Mouse (Mus musculus) testis, postnatal 14 days (tissue): ENCODE measurements at regions not wholly inside any gene's neighbourhood (a gene's known extent, or its start where the extent isn't known, plus 50 kb on each side); places are given as distances from the start of the nearest gene placed in this dataset.
"Not testable (repeated sequence)": the region's sequence is repeated elsewhere in the genome, so short reads cannot be mapped to it uniquely, and the experiment has no call there.

ENCODE experiments used
- DNase-seq: peaks from one replicate; pipeline ENCODE4 v3.0.0; 2021; ENCODE audit warnings: low spot score

DNA sequence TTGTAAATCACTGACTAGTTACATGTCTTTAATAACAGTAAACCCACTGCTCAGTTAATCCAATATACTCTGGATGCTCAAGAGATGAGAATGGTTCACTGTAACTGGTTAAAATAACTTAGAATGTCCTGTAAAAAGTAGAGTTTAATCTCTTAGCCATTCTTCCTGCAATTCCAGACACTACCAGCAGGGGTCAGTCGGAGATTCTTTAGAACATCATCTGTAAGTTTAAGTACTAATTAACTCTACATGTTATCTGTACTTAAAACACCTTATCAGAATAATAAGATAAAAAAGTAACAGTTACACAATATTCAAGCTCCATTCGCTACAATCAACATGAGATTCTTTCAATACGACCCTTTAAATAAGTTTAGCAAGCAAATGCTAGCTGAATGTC lies 58.7 kb upstream of the Olig3 start:
- no peak for DNase-seq

GRCm38 (mm10) chr10:19295388-19296013 lies 60.8 kb upstream of the Olig3 start:
- DNase-seq = no peak

- DNase-seq = no peak
Measured at GRCm38 (mm10) chr10:19291474-19291873, 64.9 kb upstream of the Olig3 start.

GRCm38 (mm10) chr10:19291039-19291438 lies 65.3 kb upstream of the Olig3 start:
- DNase-seq = not testable (repeated sequence)

- DNase-seq = no peak
Measured at GRCm38 (mm10) chr10:19282166-19282565, 74.2 kb upstream of the Olig3 start.

DNA sequence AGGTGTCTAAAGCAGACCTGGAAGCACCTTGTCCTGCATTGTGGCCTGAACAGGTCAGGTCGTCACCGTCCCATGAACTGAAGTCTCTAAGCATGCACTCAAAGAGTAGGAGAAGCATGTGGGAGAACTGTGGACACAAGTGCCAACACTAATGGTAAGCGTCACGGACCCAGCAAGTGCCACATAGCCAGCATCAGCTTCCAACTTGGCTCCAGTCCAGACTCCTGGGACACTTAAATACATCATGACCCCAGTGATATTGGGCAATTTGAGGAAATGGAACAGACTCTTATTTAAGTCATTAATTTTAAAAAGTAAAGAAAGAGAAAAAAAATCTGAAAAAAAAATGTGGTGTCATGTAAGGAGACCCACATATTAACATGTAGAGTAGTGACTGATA lies 75.3 kb upstream of the Olig3 start:
- DNase-seq = no peak

- DNase-seq = no peak
Measured at GRCm38 (mm10) chr10:19278189-19278842, 78.0 kb upstream of the Olig3 start.

- no peak for DNase-seq
Measured at GRCm38 (mm10) chr10:19277103-19277827, 79.1 kb upstream of the Olig3 start.

- no peak for DNase-seq
Measured at GRCm38 (mm10) chr10:19274985-19275384, 81.3 kb upstream of the Olig3 start.

DNA sequence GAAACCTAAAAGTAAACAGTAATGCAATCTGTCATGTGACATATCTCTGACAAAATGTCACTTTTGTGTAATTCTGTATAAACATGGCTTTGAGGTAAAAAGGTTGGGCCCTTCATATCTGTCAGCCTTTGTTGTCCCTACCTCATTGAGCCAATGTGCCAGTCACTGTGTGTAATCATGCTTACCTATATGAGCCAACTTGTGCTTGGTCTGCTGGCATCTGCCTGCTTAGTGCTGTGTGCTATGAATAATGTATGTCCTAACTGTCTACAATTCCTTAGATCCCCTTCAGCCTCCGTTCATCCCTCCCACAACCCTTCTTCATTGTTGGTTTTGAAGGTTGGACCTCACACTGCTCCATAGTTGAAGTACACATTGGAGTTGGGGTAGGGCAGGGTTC lies 86.9 kb upstream of the Olig3 start:
- DNase-seq = no peak

DNA sequence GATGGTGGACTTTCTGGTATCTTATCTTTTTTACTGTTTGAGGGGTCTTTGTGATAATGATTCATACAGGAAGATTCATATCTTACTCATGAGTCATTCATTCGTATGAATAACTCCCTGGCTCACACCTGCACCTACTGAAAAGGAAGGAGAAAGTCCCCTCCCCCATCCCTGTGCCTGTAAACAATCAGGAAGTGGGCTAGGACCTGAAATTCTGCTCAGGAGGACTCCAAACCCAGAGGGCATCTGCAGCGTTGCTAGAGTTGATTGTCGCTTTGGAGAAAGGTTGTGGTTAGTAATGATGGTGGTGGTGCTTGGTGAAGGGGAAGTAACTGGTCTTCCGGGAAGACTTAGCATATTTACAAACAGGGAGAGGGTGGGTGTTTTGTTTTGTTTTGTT lies 88.3 kb upstream of the Olig3 start:
- no peak for DNase-seq

DNA sequence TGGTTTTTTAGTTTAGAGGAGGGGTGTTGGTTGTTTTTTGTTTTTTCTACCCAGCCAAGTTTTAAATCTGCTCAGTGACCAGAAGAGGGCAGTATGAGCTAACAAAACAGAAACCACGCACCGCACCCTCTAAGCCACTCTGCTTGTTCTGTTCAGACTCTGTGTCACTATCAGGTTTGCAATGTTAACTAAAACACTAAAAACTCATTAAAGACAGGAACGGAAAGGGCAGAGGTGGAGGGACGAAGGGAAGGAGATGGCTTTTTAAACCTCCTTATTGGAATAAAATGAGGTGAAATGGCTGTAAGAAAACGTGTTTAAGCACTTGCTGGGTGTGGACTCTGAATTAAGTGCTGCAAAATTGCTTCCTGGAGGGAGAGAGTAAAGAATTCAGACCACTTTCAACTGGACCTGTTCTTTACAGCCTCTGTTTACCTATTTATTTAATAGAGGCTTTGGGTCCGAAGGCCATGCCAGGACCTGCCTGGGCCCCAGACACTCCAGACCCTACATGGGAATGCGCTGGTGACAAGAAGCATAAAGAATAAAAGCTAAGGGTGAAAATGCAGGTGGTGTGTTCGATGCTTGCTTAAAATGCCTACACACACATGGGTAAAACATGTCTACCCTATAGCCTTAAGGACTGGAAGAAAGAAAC lies 116.1 kb upstream of the Olig3 start:
- no peak for DNase-seq

DNA sequence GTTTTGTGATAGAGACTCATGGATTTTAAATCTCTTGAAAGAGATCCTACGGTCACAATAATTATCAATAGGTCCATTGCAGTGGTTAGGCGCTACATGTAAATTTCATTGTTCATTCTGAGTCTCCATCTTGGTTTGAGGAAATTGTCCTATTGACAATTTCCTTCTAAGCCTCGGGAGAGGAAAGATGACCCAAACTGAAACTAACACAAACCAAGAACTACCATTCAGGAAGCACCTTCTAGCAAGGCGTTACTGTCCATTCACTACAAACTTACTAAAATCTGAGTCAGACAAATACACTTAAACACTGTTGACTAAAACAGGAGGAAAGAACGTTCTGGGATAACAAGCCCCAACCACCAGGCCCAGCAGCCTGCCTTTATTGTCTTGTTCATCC lies 140.1 kb upstream of the Olig3 start:
- no peak for DNase-seq

DNA sequence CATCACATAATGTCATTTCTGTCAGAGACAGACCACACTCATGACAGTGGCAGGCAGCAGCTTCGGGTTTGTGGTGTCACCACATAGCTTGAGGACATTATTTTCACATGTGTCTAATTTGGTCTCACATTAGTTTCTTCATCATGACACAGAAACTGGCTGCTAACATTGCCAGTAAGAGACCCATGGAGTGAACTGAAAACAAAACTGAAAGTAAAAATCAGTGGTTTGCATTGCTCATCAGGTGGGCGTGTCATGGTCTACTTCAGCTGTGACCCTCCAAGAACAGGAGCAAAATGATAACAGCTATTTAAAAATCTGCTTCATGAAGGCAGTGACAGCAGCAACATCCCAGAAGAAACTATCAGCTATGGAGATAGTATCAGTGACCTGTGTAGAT lies 146.6 kb upstream of the Olig3 start:
- DNase-seq = no peak

- DNase-seq = no peak
Measured at GRCm38 (mm10) chr10:19208101-19208722, 148.1 kb upstream of the Olig3 start.

DNA sequence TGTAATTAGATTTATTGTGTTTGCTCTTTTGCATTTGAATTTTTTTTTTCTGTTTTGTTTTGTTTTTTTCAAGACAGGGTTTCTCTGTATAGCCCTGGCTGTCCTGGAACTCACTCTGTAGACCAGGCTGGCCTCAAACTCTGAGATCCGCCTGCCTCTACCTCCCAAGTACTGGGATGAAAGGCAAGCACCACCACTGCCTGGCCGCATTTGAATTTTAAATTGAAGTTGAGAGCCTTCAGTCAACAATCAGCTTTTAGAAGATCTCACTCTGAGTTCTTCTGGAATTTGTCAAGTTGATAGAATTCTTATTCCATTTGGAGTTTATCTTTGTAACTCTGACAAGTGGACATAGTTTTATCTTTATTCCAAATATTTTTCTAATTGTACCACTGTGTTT lies 148.8 kb upstream of the Olig3 start:
- no peak for DNase-seq

DNA sequence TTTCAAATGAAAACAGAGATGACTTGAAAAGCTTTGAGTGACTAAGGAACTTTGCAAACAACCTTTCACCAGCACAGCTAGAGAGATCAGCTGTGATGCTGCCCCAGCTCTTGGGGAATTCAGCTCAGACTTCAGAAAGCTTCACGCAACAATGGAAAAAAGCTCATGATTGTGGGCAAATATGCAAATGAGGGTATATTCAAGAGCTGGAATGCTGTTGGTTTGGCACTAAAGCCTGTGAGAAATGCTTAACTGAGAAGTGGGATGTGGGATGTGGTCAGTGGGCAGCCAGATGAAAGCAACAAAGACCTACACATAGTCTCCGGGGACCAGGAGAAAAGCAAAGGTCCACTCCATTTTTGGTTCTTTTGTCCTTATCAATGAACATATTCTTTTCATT lies 156.0 kb upstream of the Olig3 start:
- no peak for DNase-seq

DNA sequence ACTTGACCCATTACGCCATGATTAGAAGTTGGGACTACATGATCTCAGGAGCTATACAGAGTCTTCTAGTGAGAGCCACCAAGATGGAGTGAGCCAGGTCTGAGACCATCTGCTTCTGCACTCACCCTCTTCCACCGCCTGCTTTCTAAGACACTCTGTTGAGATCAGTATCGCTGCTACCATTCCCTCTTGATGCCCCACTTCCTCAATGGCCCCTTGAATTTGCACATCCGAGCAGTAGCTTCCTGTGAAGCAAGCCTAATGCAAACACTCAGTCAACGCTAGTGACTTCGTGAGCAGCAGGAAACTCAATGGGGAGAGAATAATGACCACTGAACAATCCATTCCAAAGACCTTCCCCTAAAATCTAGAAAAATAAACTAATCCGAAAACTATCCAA lies 160.7 kb upstream of the Olig3 start:
- DNase-seq = no peak

- DNase-seq = no peak
Measured at GRCm38 (mm10) chr10:19194646-19195045, 161.7 kb upstream of the Olig3 start.

DNA sequence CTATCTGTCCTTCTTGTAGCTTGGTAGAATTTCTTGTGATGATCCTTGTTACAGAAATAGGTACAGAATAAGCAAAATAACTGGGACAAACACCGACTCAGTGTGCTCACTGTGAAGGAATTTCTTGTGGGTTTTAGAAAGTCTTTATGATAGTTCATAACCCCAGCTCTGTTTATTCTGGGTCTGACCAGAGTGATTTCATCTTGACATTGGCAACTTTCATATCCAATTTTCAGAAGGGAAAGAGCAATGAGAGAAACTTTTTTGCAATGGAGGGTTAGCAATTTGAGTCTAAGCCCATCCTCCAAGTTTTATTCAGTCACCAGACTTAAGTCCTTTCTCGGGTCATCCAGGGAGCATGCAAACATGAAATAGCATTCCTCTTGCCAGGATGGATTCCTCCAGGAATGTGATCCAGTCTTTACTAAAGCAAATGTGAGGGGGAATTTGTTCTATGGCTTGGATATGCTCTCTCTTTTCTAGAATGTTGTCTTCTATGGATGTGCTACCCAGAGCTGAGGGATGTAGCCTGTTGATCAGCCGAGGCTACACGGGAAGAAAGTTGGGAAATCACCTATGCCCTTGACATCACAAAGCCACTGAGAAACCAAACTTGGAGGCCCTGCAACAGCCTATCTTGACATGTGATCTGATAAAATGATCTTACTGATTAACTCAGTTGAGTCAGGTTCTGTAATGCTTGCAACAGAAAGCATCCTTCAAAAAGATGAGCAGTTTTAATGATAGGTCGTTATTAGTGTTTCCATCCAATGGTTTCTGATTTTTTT lies 163.2 kb upstream of the Olig3 start:
- DNase-seq = no peak

- no peak for DNase-seq
Measured at GRCm38 (mm10) chr10:19192221-19192620, 164.1 kb upstream of the Olig3 start.
